Mouse (Mus musculus) forebrain, postnatal 0 days (tissue): ENCODE data around the gene Gm21983. TPM values are rescaled to one million over a fixed set of nuclear protein-coding genes. Genes with fewer than 3 reads are reported as not detected.

Source experiments
- ATAC-seq: fragments of 200-750 bp; cut with Nextera tagmentation; 2 replicates; pipeline ENCODE4 v1.8.0; 2017; ENCODE audit warnings: mild to moderate bottlenecking, moderate library complexity
- DNase-seq: peaks from one replicate; pipeline ENCODE4 v3.0.0-alpha.2; 2015
- H3K27ac ChIP-seq: fragments of 300-500 bp; sonication (generic); 2 replicates; pipeline ENCODE4 v1.5.1; 2014; ENCODE audit warnings: low read depth, mild to moderate bottlenecking, antibody characterized with exemption, low read length, moderate library complexity, mixed read lengths
- H3K27me3 ChIP-seq: fragments of 300-500 bp; sonication (generic); 2 replicates; pipeline ENCODE4 v1.6.1; 2014; ENCODE audit warnings: mild to moderate bottlenecking, low read length, mixed read lengths; ENCODE audit not compliant: insufficient read depth
- H3K36me3 ChIP-seq: fragments of 300-500 bp; sonication (generic); 2 replicates; pipeline ENCODE4 v1.6.1; 2014; ENCODE audit warnings: mild to moderate bottlenecking, moderate library complexity; ENCODE audit not compliant: insufficient read depth
- H3K4me1 ChIP-seq: fragments of 300-500 bp; sonication (generic); 2 replicates; pipeline ENCODE4 v1.6.1; 2014; ENCODE audit warnings: antibody characterized with exemption; ENCODE audit not compliant: insufficient read depth
- H3K4me2 ChIP-seq: fragments of 300-500 bp; sonication (generic); 2 replicates; pipeline ENCODE4 v1.6.1; 2014; ENCODE audit warnings: low read depth, mild to moderate bottlenecking, moderate library complexity
- H3K4me3 ChIP-seq: fragments of 300-500 bp; sonication (generic); 2 replicates; pipeline ENCODE4 v1.5.1; 2014; ENCODE audit warnings: low read depth, low read length, mixed read lengths
- H3K9ac ChIP-seq: fragments of 300-500 bp; sonication (generic); 2 replicates; pipeline ENCODE4 v1.6.1; 2014; ENCODE audit warnings: mild to moderate bottlenecking
- H3K9me3 ChIP-seq: fragments of 300-500 bp; sonication (generic); 2 replicates; pipeline ENCODE4 v1.6.1; 2016; ENCODE audit warnings: low read length
- CTCF ChIP-seq: sonication (generic); IDR thresholded peaks from 2 replicates; pipeline ENCODE4 v1.5.1; 2016; ENCODE audit warnings: antibody characterized with exemption, control low read depth, low read depth
- WGBS: fragments of 180-500 bp; shearing (Covaris S2); extraction: QIAGEN DNeasy Blood & Tissue Kit; methylation state at CpG from one replicate; pipeline ENCODE4 v1.1.7; 2014; 5-methylcytosine and 5-hydroxymethylcytosine counted together
- polyA plus RNA-seq: library from polyadenylated mRNA; unstranded; fragments of >200 nt; fragmentation: Nextera tagmentation; extraction: Ambion mirVana; gene quantifications from 2 replicates; pipeline ENCODE4 v1.2.1, GENCODE M21; 2015
- total RNA-seq: library from RNA; depleted of rRNA; stranded (reverse); fragments of >200 nt; gene quantifications from 2 replicates; pipeline ENCODE4 v1.2.3, GENCODE M21; 2014

Gene Gm21983
- total and polyA plus RNA-seq, 2 experiments from 2014 or later, result not detected

- no peaks in the 10 kb centered on the region for H3K27me3 ChIP-seq
- H3K4me3 ChIP-seq, result peak overlapping the region; percentile 90
- no peak for TF ChIP-seq CTCF
- peak overlapping the region; percentile 75 for H3K4me2 ChIP-seq
- peaks cover 17% of the 10 kb centered on the region for H3K36me3 ChIP-seq
- ATAC-seq, result peak; percentile 5; the same call in 1 of the 2 replicates
- no peaks in the 10 kb centered on the region for H3K9me3 ChIP-seq
- H3K4me1 ChIP-seq, result peaks cover 24% of the 10 kb centered on the region
- peak overlapping the region; percentile 92 for H3K9ac ChIP-seq
- WGBS, result 2% methylated on average over 8 of the region's 8 CpGs
- no peak for DNase-seq
- H3K27ac ChIP-seq, result peak overlapping the region; percentile 97
These were observed 15.2 kb downstream of the Gm21983 start for GRCm38 (mm10) chr7:27165696-27166095.

GRCm38 (mm10) chr7:27165007-27165655 lies 15.8 kb downstream of the Gm21983 start:
- peak overlapping the region; percentile 92 for H3K9ac ChIP-seq
- no peak for ATAC-seq
- no peaks in the 10 kb centered on the region for H3K9me3 ChIP-seq
- DNase-seq, result no peak
- H3K27me3 ChIP-seq, result no peaks in the 10 kb centered on the region
- 71% methylated on average over 23 of the region's 23 CpGs for WGBS
- peak overlapping the region; percentile 90 for H3K4me3 ChIP-seq
- no peak overlapping the region for H3K27ac ChIP-seq
- peaks cover 24% of the 10 kb centered on the region for H3K4me1 ChIP-seq
- H3K36me3 ChIP-seq, result peaks cover 17% of the 10 kb centered on the region
- 0 out of 2 replicates have a peak, but pooled peaks have one; percentile 4 for TF ChIP-seq CTCF
- peak overlapping the region; percentile 75 for H3K4me2 ChIP-seq

- no peak for DNase-seq
- Histone ChIP-seq H3K36me3 (peaks cover 20% of the 10 kb centered on the region), H3K27me3 (no peaks in the 10 kb centered on the region), H3K27ac (no peak overlapping the region), H3K4me2 (peak overlapping the region; percentile 75), H3K4me1 (peaks cover 24% of the 10 kb centered on the region), H3K9me3 (no peaks in the 10 kb centered on the region), H3K9ac (peak overlapping the region; percentile 92), H3K4me3 (no peak overlapping the region)
- no peak for ATAC-seq
- 86% methylated on average over 33 of the region's 33 CpGs for WGBS
- TF ChIP-seq CTCF, result no peak
These were observed 16.6 kb downstream of the Gm21983 start for GRCm38 (mm10) chr7:27164112-27164947.

- no peak for TF ChIP-seq CTCF
- H3K4me2 ChIP-seq, result peak overlapping the region; percentile 75
- WGBS, result 80% methylated on average over 5 of the region's 5 CpGs
- no peaks in the 10 kb centered on the region for H3K9me3 ChIP-seq
- H3K4me1 ChIP-seq, result peaks cover 24% of the 10 kb centered on the region
- DNase-seq (no peak), ATAC-seq (no peak)
- H3K9ac ChIP-seq, result peak overlapping the region; percentile 28; the same call in 1 of the 2 replicates
- H3K36me3 ChIP-seq, result peaks cover 26% of the 10 kb centered on the region
- no peaks in the 10 kb centered on the region for H3K27me3 ChIP-seq
- H3K4me3 ChIP-seq, result no peak overlapping the region
- no peak overlapping the region for H3K27ac ChIP-seq
These were observed 17.5 kb downstream of the Gm21983 start for GRCm38 (mm10) chr7:27163450-27163805.

GRCm38 (mm10) chr7:27162780-27163449 lies 18.0 kb downstream of the Gm21983 start:
- Histone ChIP-seq H3K4me3 (no peak overlapping the region), H3K9me3 (no peaks in the 10 kb centered on the region), H3K36me3 (peaks cover 32% of the 10 kb centered on the region), H3K27ac (no peak overlapping the region), H3K4me2 (peak overlapping the region; percentile 75), H3K9ac (peak overlapping the region; percentile 28; the same call in 1 of the 2 replicates), H3K27me3 (no peaks in the 10 kb centered on the region), H3K4me1 (peaks cover 24% of the 10 kb centered on the region)
- ATAC-seq, result no peak
- 83% methylated on average over 5 of the region's 5 CpGs for WGBS
- TF ChIP-seq CTCF, result no peak
- DNase-seq, result no peak

- no peak for TF ChIP-seq CTCF
- ATAC-seq (no peak), DNase-seq (no peak)
- Histone ChIP-seq H3K4me3 (no peak overlapping the region), H3K27me3 (no peaks in the 10 kb centered on the region), H3K9ac (no peak overlapping the region), H3K4me2 (no peak overlapping the region), H3K36me3 (peaks cover 40% of the 10 kb centered on the region), H3K27ac (no peak overlapping the region), H3K9me3 (no peaks in the 10 kb centered on the region), H3K4me1 (peaks cover 24% of the 10 kb centered on the region)
- 92% methylated on average over 4 of the region's 4 CpGs for WGBS
These were observed 19.1 kb downstream of the Gm21983 start for GRCm38 (mm10) chr7:27161744-27162143.
